Mouse (Mus musculus) C2C12 (cell line): Measurements from ENCODE around the gene Gm42791. TPM values are rescaled to one million over a fixed set of nuclear protein-coding genes. Genes with fewer than 3 reads are reported as not detected.

ENCODE experiments used
- H3K27me3 ChIP-seq: one replicate; pipeline ENCODE4 v1.6.1; 2011; ENCODE audit not compliant: control insufficient read depth, insufficient read depth, insufficient read length
- H3K36me3 ChIP-seq: one replicate; pipeline ENCODE4 v1.6.1; 2011; ENCODE audit not compliant: control insufficient read depth, insufficient read depth
- H3K4me3 ChIP-seq: one replicate; pipeline ENCODE4 v1.5.1; 2011; ENCODE audit warnings: mild to moderate bottlenecking, control low read depth; ENCODE audit not compliant: poor library complexity, insufficient read depth, severe bottlenecking
- H3K79me2 ChIP-seq: one replicate; pipeline ENCODE4 v1.6.1; 2011; ENCODE audit not compliant: control insufficient read depth, insufficient read depth
- H3K79me3 ChIP-seq: one replicate; pipeline ENCODE4 v1.6.1; 2011; ENCODE audit warnings: low read depth, control low read depth
- H3ac ChIP-seq: one replicate; pipeline ENCODE3; 2011; ENCODE audit warnings: low read depth; ENCODE audit not compliant: control insufficient read depth, insufficient read length
- CEBPB ChIP-seq: IDR thresholded peaks from one replicate; pipeline ENCODE4 v1.6.1; 2011; ENCODE audit warnings: low read depth, mild to moderate bottlenecking, control low read depth, moderate library complexity
- CTCF ChIP-seq: IDR thresholded peaks from one replicate; pipeline ENCODE4 v1.5.1; 2011; ENCODE audit not compliant: control insufficient read depth, insufficient read depth, insufficient read length
- FOSL1 ChIP-seq: IDR thresholded peaks from one replicate; pipeline ENCODE4 v1.8.0; 2011; ENCODE audit warnings: mild to moderate bottlenecking, low read length; ENCODE audit not compliant: poor library complexity, insufficient read depth, severe bottlenecking
- MAX ChIP-seq: IDR thresholded peaks from one replicate; pipeline ENCODE4 v1.6.1; 2011; ENCODE audit warnings: mild to moderate bottlenecking, control low read depth
- MYOD1 ChIP-seq: IDR thresholded peaks from one replicate; pipeline ENCODE4 v1.6.1; 2011; ENCODE audit warnings: low read depth; ENCODE audit not compliant: control insufficient read depth, insufficient read length
- MYOG ChIP-seq: IDR thresholded peaks from one replicate; pipeline ENCODE4 v1.6.1; 2011; ENCODE audit not compliant: control insufficient read depth, insufficient read length; ENCODE audit errors: extremely low read depth
- USF1 ChIP-seq: IDR thresholded peaks from one replicate; pipeline ENCODE4 v1.6.1; 2011; ENCODE audit warnings: low read depth, mild to moderate bottlenecking, control low read depth, moderate library complexity
- polyA plus RNA-seq: library from polyadenylated mRNA; unstranded; fragments of >200 nt; fragmentation: generic; extraction: Trizol; gene quantifications from one replicate; pipeline ENCODE4 v1.2.1, GENCODE M21; 2012; ENCODE audit warnings: missing spikeins

Gm42791 gene
- polyA plus RNA-seq, 1 experiment, result not detected

- Histone ChIP-seq H3K79me3 (no peaks in the 10 kb centered on the region), H3K27me3 (no peaks in the 10 kb centered on the region), H3K36me3 (peaks cover 5% of the 10 kb centered on the region), H3K4me3 (no peak overlapping the region), H3ac (no peak overlapping the region), H3K79me2 (no peaks in the 10 kb centered on the region)
- TF ChIP-seq USF1 (no peak), CEBPB (no peak), FOSL1 (no peak), MAX (no peak), MYOG (no peak), MYOD1 (no peak), CTCF (no peak)
Observed at GRCm38 (mm10) chr5:148912262-148912661, 82.7 kb downstream of the Gm42791 start.

GRCm38 (mm10) chr5:148910066-148910465 is 84.9 kb downstream of the Gm42791 start:
- Histone ChIP-seq H3K79me3 (no peaks in the 10 kb centered on the region), H3K79me2 (no peaks in the 10 kb centered on the region), H3K4me3 (no peak overlapping the region), H3K36me3 (peaks cover 5% of the 10 kb centered on the region), H3K27me3 (no peaks in the 10 kb centered on the region), H3ac (no peak overlapping the region)
- no peak for TF ChIP-seq USF1

GRCm38 (mm10) chr5:148909402-148909801 is 85.5 kb downstream of the Gm42791 start:
- Histone ChIP-seq H3K36me3 (peaks cover 5% of the 10 kb centered on the region), H3K79me2 (no peaks in the 10 kb centered on the region), H3ac (no peak overlapping the region), H3K27me3 (no peaks in the 10 kb centered on the region), H3K79me3 (no peaks in the 10 kb centered on the region), H3K4me3 (no peak overlapping the region)
- TF ChIP-seq CTCF, result peak; percentile 2
- no peak for TF ChIP-seq FOSL1

- TF ChIP-seq USF1, result no peak
- H3K79me3 ChIP-seq, result no peaks in the 10 kb centered on the region
- no peak overlapping the region for H3ac ChIP-seq
- no peak overlapping the region for H3K4me3 ChIP-seq
- no peaks in the 10 kb centered on the region for H3K79me2 ChIP-seq
- peaks cover 8% of the 10 kb centered on the region for H3K36me3 ChIP-seq
- H3K27me3 ChIP-seq, result no peaks in the 10 kb centered on the region
Observed at GRCm38 (mm10) chr5:148909057-148909395, 85.9 kb downstream of the Gm42791 start.

GRCm38 (mm10) chr5:148908191-148909056 is 86.5 kb downstream of the Gm42791 start:
- no peaks in the 10 kb centered on the region for H3K79me3 ChIP-seq
- TF ChIP-seq FOSL1, result no peak
- no peak for TF ChIP-seq CTCF
- TF ChIP-seq MAX, result no peak
- TF ChIP-seq USF1, result no peak
- TF ChIP-seq MYOG, result no peak
- no peak for TF ChIP-seq MYOD1
- TF ChIP-seq CEBPB, result no peak
- no peak overlapping the region for H3ac ChIP-seq
- no peak overlapping the region for H3K4me3 ChIP-seq
- H3K36me3 ChIP-seq, result peaks cover 8% of the 10 kb centered on the region
- no peaks in the 10 kb centered on the region for H3K79me2 ChIP-seq
- no peaks in the 10 kb centered on the region for H3K27me3 ChIP-seq

- Histone ChIP-seq H3K27me3 (no peaks in the 10 kb centered on the region), H3K79me3 (no peaks in the 10 kb centered on the region), H3K79me2 (no peaks in the 10 kb centered on the region), H3ac (no peak overlapping the region), H3K36me3 (peaks cover 6% of the 10 kb centered on the region), H3K4me3 (no peak overlapping the region)
- TF ChIP-seq FOSL1 (no peak), MYOG (no peak), USF1 (no peak), CTCF (no peak), CEBPB (no peak), MAX (no peak), MYOD1 (no peak)
Observed at GRCm38 (mm10) chr5:148906305-148906704, 88.6 kb downstream of the Gm42791 start.
